Mouse (Mus musculus): ENCODE data around the gene Itsn1.

- no peak for TF ChIP-seq CTCF (IDR thresholded peaks at IDR 0.05; ENCODE audit: low read depth)
- TF ChIP-seq EP300 (IDR thresholded peaks at IDR 0.05; ENCODE audit: low read depth) = no peak
Observed at GRCm38 (mm10) chr16:91859203-91859602, 130.1 kb downstream of the Itsn1 start.

Data from heart, postnatal 0 days (tissue).